Mouse (Mus musculus): ENCODE results near the gene Atp4b.

The Atp4b gene

DNA sequence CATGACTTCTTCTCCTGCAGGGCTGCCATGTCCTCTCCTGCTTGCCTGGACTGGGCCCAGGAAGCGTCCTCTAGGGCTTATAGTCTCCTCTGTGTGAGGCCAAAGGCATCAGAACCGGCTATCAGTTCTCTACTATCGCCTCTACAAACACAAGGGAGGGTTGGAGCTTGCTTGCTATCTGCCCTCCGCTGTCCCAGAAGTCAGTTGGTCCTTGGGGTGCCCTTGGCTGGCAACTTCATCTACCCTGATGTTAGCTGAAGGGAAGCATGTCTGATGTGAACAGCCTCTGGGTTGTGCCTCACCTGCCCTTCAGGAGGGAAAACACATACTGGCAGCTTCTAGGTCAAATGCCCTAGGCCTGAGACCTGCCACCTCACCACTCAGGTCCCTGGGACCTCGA lies at the start of gene Atp4b:
Atp4b (minus strand) TSS at position 101 of the 400 bp plus-strand sequence.
- no peak for DNase-seq

DNA sequence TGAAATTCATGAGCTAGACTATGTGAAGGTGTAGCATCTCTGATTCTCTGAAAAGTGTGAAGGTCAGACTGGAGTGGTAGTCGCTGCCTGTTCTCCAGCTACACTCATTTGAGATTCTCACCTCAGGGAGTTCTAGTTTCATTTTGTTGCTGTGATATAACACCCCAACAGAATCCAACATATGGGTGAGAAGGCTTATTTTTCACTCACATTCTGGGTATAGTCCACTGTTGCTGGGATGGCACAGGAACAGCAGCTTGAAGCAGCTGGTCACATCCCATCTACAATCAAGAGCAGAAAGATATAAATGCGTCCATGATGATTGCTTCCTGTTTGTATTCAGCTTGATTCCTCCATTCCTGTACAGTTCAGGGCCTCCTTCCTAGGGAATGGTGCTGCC lies 45.5 kb upstream of the Atp4b start:
- DNase-seq, result no peak

GRCm38 (mm10) chr8:13437531-13437930 lies 40.9 kb upstream of the Atp4b start:
- no peak for DNase-seq

GRCm38 (mm10) chr8:13436052-13436451 lies 39.4 kb upstream of the Atp4b start:
- no peak for DNase-seq

- no peak for DNase-seq
Observed at GRCm38 (mm10) chr8:13434889-13435288, 38.3 kb upstream of the Atp4b start, which contains the start of gene Tmem255b. TSS of gene Tmem255b (plus strand) at chr8:13435189.

- no peak for DNase-seq
Observed at GRCm38 (mm10) chr8:13433130-13433529, 36.5 kb upstream of the Atp4b start.

DNA sequence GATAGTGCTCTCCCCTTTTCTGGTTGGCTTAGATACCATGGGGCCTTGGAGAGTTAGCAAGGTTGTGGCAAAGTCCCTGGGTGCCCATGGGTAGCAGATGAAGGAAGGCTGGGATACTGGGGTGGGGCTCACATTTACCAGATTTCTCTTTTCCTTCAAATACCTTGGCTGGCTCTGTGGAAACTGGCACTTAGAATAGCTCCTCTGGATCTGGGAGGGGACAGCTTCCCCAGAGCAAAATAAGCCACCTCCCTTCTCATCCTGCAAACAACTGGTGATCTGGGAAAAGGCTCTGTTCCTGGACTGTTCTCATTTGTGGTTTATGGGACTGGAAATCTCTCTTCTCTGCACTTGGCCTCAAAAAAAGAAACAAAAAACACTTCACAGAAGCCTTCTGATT lies 34.2 kb upstream of the Atp4b start:
- no peak for DNase-seq

- no peak for DNase-seq
Observed at GRCm38 (mm10) chr8:13430412-13430811, 33.8 kb upstream of the Atp4b start.

DNA sequence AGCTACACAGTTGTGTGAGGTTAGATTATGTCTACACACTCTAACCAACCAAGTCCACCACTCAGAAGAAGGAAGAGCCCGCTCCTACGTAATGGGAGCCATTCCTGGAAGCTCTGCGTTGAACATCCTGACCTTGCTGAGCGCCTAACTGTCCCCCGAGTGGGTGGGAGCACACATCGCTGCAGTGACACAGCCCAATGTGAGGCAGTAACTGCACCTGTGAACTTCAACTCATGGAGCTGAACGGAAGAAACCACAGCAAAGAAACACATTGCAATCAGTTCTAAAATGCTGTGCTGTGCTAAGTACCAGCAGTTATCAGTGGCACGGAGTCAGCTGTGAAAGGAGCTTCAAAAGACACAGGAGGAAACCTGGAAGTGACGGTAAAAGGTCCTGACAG lies 31.5 kb upstream of the Atp4b start:
- DNase-seq, result no peak

DNA sequence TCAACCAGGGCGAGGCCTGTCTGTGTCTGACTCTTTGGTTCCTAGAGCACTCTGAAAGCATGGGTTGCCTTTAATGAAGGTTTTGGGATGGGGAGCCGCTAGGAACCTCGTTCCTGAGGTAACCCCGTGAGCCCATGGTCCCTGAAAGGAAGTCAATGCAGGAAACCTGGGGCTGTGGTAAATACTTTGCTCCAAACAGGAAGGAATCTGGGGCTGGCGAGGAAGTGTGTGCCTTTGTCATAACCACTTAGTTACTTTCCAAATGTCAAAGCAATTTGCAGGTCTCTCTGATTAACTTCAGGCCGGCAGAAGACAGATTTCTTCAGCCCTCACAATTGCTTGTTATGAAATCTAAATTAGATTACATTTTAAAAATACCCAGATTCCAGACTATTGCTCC lies 30.7 kb upstream of the Atp4b start:
- DNase-seq, result no peak

DNA sequence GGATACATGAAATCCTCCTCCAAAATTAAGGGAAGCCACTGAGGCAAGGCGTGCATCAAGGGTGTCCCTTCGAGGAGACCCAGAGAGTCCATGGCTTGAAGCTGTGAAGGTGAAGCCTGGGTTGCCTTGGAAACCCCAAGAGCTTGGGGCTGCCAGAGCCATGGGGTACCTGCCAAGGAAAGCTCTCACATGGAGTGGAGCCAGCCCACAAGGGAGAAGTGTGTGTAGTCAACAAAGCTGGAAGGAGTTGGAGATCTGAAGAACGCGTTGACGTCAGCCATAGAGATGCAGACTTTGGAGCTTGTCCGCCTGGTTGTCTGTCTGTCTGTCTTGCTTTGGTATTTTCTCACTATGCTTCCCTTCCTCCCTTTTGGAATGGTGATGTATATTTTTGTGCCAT lies 24.3 kb upstream of the Atp4b start:
- no peak for DNase-seq

DNA sequence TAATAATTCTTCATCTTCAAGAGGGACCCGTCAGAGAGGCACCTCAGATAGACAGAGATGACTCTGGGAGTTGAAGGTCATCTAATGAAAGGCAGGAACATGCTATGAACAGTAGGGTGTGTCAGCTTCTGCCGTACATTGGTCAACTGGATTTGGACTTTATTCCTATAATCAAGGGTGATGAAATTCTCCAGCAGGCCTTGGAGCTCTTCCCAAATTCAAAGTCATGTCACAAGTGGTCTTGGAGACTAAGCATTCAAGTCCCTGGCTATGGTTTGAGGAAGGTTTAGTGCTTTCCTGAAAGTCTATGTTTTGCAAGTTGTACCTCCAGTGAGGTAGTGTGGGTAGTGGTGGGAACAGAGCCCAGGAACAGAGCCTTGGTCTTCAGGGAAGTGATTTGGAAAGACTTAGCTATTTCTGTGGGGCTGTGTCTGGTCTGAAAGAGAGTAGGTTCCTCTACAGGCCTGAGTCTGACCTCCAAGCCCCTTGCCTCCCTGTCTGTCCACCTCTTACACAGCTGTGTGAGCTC lies 22.6 kb upstream of the Atp4b start:
- no peak for DNase-seq

GRCm38 (mm10) chr8:13415879-13416278 lies 19.3 kb upstream of the Atp4b start:
- DNase-seq, result no peak

DNA sequence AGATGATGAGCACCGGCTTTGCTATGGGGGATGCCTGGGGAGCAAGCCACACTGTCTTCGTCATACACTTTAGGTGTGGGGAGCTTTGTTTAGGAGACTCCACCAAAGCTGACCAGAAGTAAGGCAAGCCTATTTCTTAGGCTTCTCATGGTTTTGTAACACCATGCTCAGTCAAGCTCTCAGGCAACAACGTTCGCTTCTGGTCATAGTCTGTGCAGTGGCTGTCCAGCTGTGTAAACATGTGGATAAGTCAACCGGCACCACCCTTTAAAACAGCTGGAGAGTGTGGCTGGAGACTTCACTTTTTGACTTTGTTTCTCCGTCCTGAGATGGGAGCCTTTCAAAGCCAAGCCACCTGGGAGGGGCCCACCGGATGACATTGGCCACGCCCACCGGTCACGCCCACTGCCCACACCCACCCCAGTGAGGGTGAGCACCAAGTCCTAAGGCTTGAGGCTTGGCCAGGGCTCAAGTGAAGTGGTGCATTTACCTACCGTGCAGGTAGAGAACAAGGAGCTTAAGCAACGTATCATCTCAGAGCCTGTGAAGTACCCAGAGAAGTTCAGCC lies 17.3 kb upstream of the Atp4b start:
- no peak for DNase-seq

GRCm38 (mm10) chr8:13412891-13413558 lies 16.4 kb upstream of the Atp4b start:
- DNase-seq, result peak; percentile 54

GRCm38 (mm10) chr8:13411597-13411996 lies 15.0 kb upstream of the Atp4b start:
- DNase-seq, result peak; percentile 58

DNA sequence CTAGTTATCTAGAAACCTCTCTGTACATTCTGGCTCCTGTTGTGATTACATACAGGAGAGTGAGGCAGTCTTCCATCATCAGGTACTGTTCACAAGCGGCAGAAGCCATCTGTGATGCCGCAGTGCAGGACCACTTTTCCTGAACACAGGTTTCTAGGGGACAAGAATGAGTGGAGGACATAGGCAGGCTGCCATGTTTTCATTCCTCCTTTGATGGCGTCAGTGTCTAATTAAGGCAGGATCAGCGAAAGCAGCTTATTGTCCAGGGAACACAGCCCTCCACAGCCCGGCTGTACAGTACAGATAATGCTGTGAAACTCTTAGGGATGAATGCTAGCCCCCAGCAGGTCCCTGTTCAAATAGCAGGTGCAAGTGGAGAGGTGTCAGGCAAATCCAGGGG lies 9.4 kb upstream of the Atp4b start:
- no peak for DNase-seq

- no peak for DNase-seq
Observed at GRCm38 (mm10) chr8:13404666-13405131, 8.1 kb upstream of the Atp4b start, which contains the start of gene Grk1. TSS of gene Grk1 (plus strand) at chr8:13405081.

DNA sequence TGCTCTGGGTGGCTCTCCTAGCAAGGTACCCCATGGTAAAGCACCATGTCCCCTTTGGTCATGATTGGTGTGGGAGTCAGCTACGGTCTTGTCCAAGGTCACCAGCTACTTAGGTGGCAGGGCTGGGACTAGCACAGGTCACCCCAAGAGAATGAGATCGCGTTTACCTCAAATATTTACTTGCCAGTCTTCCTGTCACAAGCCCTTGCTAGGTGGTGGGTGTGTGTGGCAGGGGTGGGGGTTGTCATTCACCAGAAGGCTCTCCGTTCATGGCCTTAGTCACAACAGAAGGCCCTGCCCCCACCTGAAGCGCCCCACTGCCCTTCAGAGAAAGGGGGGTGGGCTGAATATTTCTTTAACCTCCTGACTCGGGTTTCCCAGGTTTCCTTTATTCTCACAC lies 6.9 kb upstream of the Atp4b start:
- DNase-seq, result no peak

- DNase-seq, result no peak
Observed at GRCm38 (mm10) chr8:13393869-13394268, 2.8 kb downstream of the Atp4b start.

GRCm38 (mm10) chr8:13388744-13389143 lies 7.9 kb downstream of the Atp4b start:
- no peak for DNase-seq

- no peak for DNase-seq
Observed at GRCm38 (mm10) chr8:13387728-13388127, 8.9 kb downstream of the Atp4b start.

DNA sequence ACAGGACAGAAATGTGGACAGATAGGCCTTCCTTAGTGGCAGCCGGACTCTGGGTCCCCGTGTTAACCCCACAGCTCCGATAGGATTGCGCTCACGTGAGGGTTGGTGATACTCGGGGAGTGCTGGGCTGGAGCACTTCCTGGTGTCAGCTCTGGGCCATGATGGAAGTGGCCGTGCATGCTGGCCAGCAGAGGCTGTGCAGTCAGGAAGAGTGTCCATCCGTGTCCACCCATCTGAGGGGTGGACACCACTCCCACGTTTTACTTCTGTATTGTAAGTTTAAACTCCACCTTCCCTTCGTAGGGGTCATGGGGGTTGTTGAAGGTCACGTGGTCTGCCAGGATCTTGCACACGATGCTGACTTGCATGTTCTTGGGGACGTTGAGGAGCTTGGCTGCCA lies 10.3 kb downstream of the Atp4b start:
- DNase-seq, result no peak

DNA sequence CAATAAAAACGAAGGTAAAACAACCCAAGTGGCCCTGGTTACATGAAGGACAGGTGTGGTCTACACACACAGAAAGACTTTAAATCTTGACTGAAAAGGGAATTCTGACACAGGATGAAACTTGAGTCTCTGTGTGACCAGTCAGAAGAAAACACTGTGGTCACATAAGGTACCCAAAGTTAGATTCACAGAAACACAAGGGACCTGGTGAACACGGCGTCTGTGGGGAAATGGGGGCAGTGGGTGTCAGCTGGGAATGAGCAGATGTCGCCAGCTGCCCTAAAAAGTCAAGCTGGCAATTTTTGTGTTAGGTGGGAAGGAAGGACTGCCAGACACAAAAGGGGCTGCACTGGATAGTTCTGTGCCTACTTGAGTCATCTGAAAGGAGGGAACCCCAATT lies 13.6 kb downstream of the Atp4b start:
- no peak for DNase-seq

GRCm38 (mm10) chr8:13382536-13382935 lies 14.1 kb downstream of the Atp4b start:
- no peak for DNase-seq
